Mouse (Mus musculus) kidney, adult 2 months (tissue): Measurements from ENCODE around the gene Slc34a3. TPM values are rescaled to one million over a fixed set of nuclear protein-coding genes. Genes with fewer than 3 reads are reported as not detected.

Source experiments
- DNase-seq: peaks from one replicate; pipeline ENCODE4 v3.0.0; 2021
- H3K27ac ChIP-seq: fragments of 200-500 bp; 2 replicates; pipeline ENCODE4 v1.5.1; 2012; ENCODE audit warnings: low read depth, low read length, control low read depth, inconsistent platforms; ENCODE audit not compliant: insufficient read depth
- H3K27me3 ChIP-seq: fragments of 200-500 bp; replicated peaks from 2 replicates; pipeline ENCODE4 v1.6.1; 2012; ENCODE audit warnings: mild to moderate bottlenecking, moderate library complexity, low read length, inconsistent platforms; ENCODE audit not compliant: control insufficient read depth, insufficient read depth
- H3K36me3 ChIP-seq: fragments of 200-500 bp; 2 replicates; pipeline ENCODE4 v1.6.1; 2012; ENCODE audit warnings: mild to moderate bottlenecking, moderate library complexity, low read length, inconsistent platforms; ENCODE audit not compliant: control insufficient read depth, insufficient read depth
- H3K4me1 ChIP-seq: fragments of 200-500 bp; 2 replicates; pipeline ENCODE4 v1.6.1; 2011; ENCODE audit warnings: low read length; ENCODE audit not compliant: control insufficient read depth, insufficient read depth
- H3K4me3 ChIP-seq: fragments of 200-500 bp; 2 replicates; pipeline ENCODE4 v1.5.1; 2011; ENCODE audit warnings: mild to moderate bottlenecking, low read depth, low read length, control low read depth; ENCODE audit not compliant: insufficient read depth
- CTCF ChIP-seq: fragments of 200-500 bp; conservative IDR thresholded peaks from 2 replicates; pipeline ENCODE4 v1.5.1; 2011; ENCODE audit warnings: low read depth, mild to moderate bottlenecking, control low read depth, low read length, moderate library complexity, mixed read lengths; ENCODE audit not compliant: insufficient read depth, insufficient read length
- POLR2A ChIP-seq: fragments of 200-500 bp; IDR thresholded peaks from one replicate; pipeline ENCODE4 v1.6.1; 2011; ENCODE audit warnings: low read depth, low read length, control low read depth
- WGBS: fragments of 180-500 bp; shearing (Covaris S2); methylation state at CpG from one replicate; pipeline ENCODE4 v1.1.7; 2018; 5-methylcytosine and 5-hydroxymethylcytosine counted together
- polyA plus RNA-seq: library from polyadenylated mRNA; depleted of rRNA; stranded (reverse); fragments of >200 nt; gene quantifications from 2 replicates; pipeline ENCODE4 v1.2.3, GENCODE M21; 2012

The Slc34a3 gene
- polyA plus RNA-seq, 1 experiment = 240 TPM

- TF ChIP-seq CTCF = no peak
- no peak for TF ChIP-seq POLR2A
- Histone ChIP-seq H3K27ac (peak overlapping the region; percentile 61; the same call in 1 of the 2 replicates), H3K27me3 (no peaks in the 10 kb centered on the region), H3K4me3 (peak overlapping the region; percentile 43; the same call in 1 of the 2 replicates), H3K36me3 (no peaks in the 10 kb centered on the region), H3K4me1 (peaks cover 22% of the 10 kb centered on the region)
- no peak for DNase-seq
- 60% methylated on average over 8 of the region's 8 CpGs for WGBS
These were observed 6.1 kb upstream of the Slc34a3 start for GRCm38 (mm10) chr2:25240310-25240709.

GRCm38 (mm10) chr2:25239766-25240165 lies 5.6 kb upstream of the Slc34a3 start:
- Histone ChIP-seq H3K4me1 (peaks cover 22% of the 10 kb centered on the region), H3K4me3 (no peak overlapping the region), H3K27me3 (no peaks in the 10 kb centered on the region), H3K27ac (no peak overlapping the region), H3K36me3 (no peaks in the 10 kb centered on the region)
- DNase-seq = no peak
- TF ChIP-seq POLR2A = no peak
- TF ChIP-seq CTCF = no peak
- 81% methylated on average over 3 of the region's 3 CpGs for WGBS

- H3K27ac ChIP-seq = peak overlapping the region; percentile 50; the same call in 1 of the 2 replicates
- H3K4me3 ChIP-seq = no peak overlapping the region
- DNase-seq = no peak
- H3K4me1 ChIP-seq = peaks cover 22% of the 10 kb centered on the region
- H3K36me3 ChIP-seq = no peaks in the 10 kb centered on the region
- TF ChIP-seq POLR2A (no peak), CTCF (no peak)
- no peaks in the 10 kb centered on the region for H3K27me3 ChIP-seq
These were observed 3.9 kb upstream of the Slc34a3 start for GRCm38 (mm10) chr2:25238106-25238505.

- Histone ChIP-seq H3K4me1 (peaks cover 22% of the 10 kb centered on the region), H3K27me3 (no peaks in the 10 kb centered on the region), H3K27ac (peak overlapping the region; percentile 62; the same call in 1 of the 2 replicates), H3K4me3 (no peak overlapping the region), H3K36me3 (no peaks in the 10 kb centered on the region)
- no peak for TF ChIP-seq POLR2A
- no peak for TF ChIP-seq CTCF
- DNase-seq = peak; percentile 76
- 50% methylated on average over 4 of the region's 4 CpGs for WGBS
These were observed 3.4 kb upstream of the Slc34a3 start for GRCm38 (mm10) chr2:25237522-25237921.

GRCm38 (mm10) chr2:25236614-25237013 lies 2.5 kb upstream of the Slc34a3 start, which contains the start of gene Rnf224:
TSS of gene Rnf224 (minus strand) at chr2:25236787.
- no peak for DNase-seq
- Histone ChIP-seq H3K4me1 (peaks cover 22% of the 10 kb centered on the region), H3K27ac (peak within 1 kb of the TSS; percentile 62; the same call in 1 of the 2 replicates), H3K4me3 (no peak within 1 kb of the TSS), H3K36me3 (no peaks in the 10 kb centered on the region), H3K27me3 (no peaks in the 10 kb centered on the region)
- TF ChIP-seq POLR2A = no peak
- no peak for TF ChIP-seq CTCF
- 50% methylated on average over 8 of the region's 8 CpGs for WGBS

GRCm38 (mm10) chr2:25234551-25235220 lies 522 bp upstream of the Slc34a3 start:
- Histone ChIP-seq H3K4me1 (peaks cover 12% of the 10 kb centered on the region), H3K36me3 (no peaks in the 10 kb centered on the region), H3K4me3 (no peak overlapping the region), H3K27me3 (no peaks in the 10 kb centered on the region), H3K27ac (peak overlapping the region; percentile 54)
- peak; percentile 86 for DNase-seq
- TF ChIP-seq CTCF (no peak), POLR2A (no peak)
- WGBS = 52% methylated on average over 5 of the region's 5 CpGs

GRCm38 (mm10) chr2:25233421-25233820 lies 743 bp downstream of the Slc34a3 start:
- H3K27me3 ChIP-seq = no peaks in the 10 kb centered on the region
- TF ChIP-seq CTCF (no peak), POLR2A (no peak)
- H3K36me3 ChIP-seq = no peaks in the 10 kb centered on the region
- H3K27ac ChIP-seq = peak overlapping the region; percentile 65
- H3K4me1 ChIP-seq = peaks cover 12% of the 10 kb centered on the region
- no peak for DNase-seq
- WGBS = 62% methylated on average over 4 of the region's 4 CpGs
- peak overlapping the region; percentile 29 for H3K4me3 ChIP-seq
